Mouse (Mus musculus): ENCODE results near the gene Prg2. TPM values are rescaled to one million over a fixed set of nuclear protein-coding genes. Genes with fewer than 3 reads are reported as not detected.

The Prg2 gene
- not detected in 2 replicates for polyA plus RNA-seq (2014; fragmentation: Nextera tagmentation; extraction: Ambion mirVana)

DNA sequence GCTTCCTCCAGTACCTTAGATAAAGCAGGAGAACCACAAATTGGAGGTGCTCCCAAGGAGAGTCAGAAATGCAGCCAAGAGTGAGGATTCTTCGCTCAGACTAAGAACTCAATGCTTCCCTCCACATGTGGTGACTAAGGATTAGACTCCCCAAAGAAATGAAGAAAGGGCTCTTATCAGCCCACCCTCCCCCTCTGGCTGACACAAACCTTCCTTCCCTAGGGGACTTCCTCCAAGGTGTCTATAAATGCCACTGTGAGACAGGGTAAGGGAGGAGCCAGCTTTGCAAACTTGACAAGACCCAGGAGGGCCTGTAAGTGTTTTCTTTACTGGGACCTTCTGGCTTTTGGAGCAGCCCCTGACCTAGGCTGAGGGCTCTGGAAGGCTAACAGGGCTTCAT, at the start of gene Prg2:
Gene Prg2, plus strand, starts transcription at position 274 of the 400 bp plus-strand sequence.
- Histone ChIP-seq H3K4me3 (ENCODE audit: low read depth, low read length) (no peak within 1 kb of the TSS), H3K27me3 (replicated peaks; ENCODE audit: control insufficient read depth, insufficient read depth, low read length) (no peaks in the 10 kb centered on the region), H3K36me3 (ENCODE audit: control insufficient read depth, insufficient read depth, low read length) (no peaks in the 10 kb centered on the region), H3K9me3 (replicated peaks; ENCODE audit: control insufficient read depth, low read length) (no peaks in the 10 kb centered on the region), H3K4me1 (ENCODE audit: control insufficient read depth, insufficient read depth, low read length) (no peaks in the 10 kb centered on the region), H3K9ac (ENCODE audit: low read length) (no peak within 1 kb of the TSS), H3K4me2 (ENCODE audit: low read length) (no peak within 1 kb of the TSS), H3K27ac (ENCODE audit: low read depth, low read length) (no peak within 1 kb of the TSS)
- WGBS, result 25% methylated on average over 1 of the region's 1 CpGs
- DNase-seq (ENCODE audit: low spot score), result no peak
- no peak for ATAC-seq

DNA sequence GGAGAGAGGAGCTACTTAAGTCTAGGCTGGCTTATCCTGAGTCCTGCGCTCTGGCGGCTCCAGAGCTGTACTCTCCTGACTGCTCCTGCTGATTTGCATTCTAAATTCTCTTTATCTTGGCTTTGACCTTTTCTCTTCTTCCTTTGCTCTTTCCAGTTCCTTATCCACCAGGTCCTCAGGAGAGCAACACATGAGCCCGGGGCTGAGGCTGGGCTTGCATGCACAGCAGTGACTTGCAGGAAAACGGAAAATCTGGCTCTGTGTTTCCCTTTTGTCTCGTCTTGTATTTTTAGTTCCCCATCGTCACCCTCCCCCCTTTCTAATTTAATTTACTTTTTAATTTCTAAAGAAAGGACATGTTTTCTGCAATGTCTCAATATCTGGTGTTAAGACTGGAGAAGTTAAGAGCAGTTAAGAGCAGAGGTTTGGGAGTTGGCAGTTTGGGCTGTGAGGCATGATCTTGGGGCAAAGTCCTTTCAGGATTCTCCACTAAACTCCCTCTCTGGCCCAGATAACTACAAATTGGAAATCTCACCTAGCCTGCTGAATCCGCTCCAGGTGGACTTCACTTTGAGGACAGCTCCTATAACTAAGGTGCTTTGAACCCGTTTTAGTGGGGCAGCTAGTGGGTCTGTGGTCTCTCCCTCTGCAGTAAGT, 46.1 kb upstream of the Prg2 start:
- Histone ChIP-seq H3K27me3 (replicated peaks; ENCODE audit: control insufficient read depth, insufficient read depth, low read length) (no peaks in the 10 kb centered on the region), H3K9me3 (replicated peaks; ENCODE audit: control insufficient read depth, low read length) (no peaks in the 10 kb centered on the region), H3K4me3 (ENCODE audit: low read depth, low read length) (no peak overlapping the region), H3K4me2 (ENCODE audit: low read length) (no peak overlapping the region), H3K27ac (ENCODE audit: low read depth, low read length) (no peak overlapping the region), H3K9ac (ENCODE audit: low read length) (no peak overlapping the region), H3K36me3 (ENCODE audit: control insufficient read depth, insufficient read depth, low read length) (no peaks in the 10 kb centered on the region), H3K4me1 (ENCODE audit: control insufficient read depth, insufficient read depth, low read length) (0 out of 2 replicates have a peak, but pooled peaks cover 2% of the 10 kb centered on the region)
- DNase-seq (ENCODE audit: low spot score) (no peak), ATAC-seq (no peak)
- WGBS, result 73% methylated on average over 8 of the region's 8 CpGs

DNA sequence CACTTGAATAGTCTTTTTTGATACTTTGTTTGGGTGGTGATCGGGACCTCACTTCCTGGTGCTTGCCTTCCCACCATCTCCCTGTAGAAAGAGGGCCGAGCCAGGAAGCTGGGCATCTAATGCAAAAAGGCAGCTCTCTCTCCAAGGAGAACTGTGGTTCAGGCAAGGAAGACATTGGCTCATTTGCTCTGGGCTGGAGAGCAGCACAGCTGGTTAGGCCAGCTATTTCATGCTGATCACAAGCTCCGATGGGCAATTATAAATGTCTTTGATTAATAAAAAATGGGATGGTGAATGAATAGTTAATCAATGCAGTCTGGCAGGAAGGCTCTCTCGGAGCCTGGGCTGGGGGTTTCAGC, 45.6 kb upstream of the Prg2 start:
- H3K4me2 ChIP-seq (ENCODE audit: low read length), result no peak overlapping the region
- ATAC-seq, result no peak
- H3K9me3 ChIP-seq (replicated peaks; ENCODE audit: control insufficient read depth, low read length), result no peaks in the 10 kb centered on the region
- H3K36me3 ChIP-seq (ENCODE audit: control insufficient read depth, insufficient read depth, low read length), result no peaks in the 10 kb centered on the region
- peak; percentile 19 for DNase-seq (ENCODE audit: low spot score)
- WGBS, result 28% methylated on average over 4 of the region's 4 CpGs
- H3K4me1 ChIP-seq (ENCODE audit: control insufficient read depth, insufficient read depth, low read length), result 0 out of 2 replicates have a peak, but pooled peaks cover 2% of the 10 kb centered on the region
- H3K9ac ChIP-seq (ENCODE audit: low read length), result no peak overlapping the region
- no peaks in the 10 kb centered on the region for H3K27me3 ChIP-seq (replicated peaks; ENCODE audit: control insufficient read depth, insufficient read depth, low read length)
- no peak overlapping the region for H3K27ac ChIP-seq (ENCODE audit: low read depth, low read length)
- H3K4me3 ChIP-seq (ENCODE audit: low read depth, low read length), result no peak overlapping the region

DNA sequence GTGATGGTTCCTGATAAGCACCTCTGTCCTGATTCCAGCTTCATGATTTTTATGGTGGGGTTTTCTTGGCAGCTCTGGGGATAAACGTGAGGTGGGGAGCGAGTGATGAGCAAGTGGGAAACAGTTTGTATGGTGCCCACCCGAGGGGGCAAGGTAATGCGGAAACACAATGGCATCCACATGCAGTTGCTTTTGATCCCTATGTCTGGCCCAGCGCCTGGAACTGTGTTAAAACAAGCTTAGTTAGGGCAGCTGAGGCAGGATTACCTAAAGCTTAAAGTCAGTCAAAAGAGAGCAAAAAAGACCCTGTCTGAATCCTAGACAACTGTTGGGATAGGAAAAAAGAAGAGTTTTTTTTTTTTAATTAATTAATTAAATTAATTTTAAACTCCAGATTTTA, 45.2 kb upstream of the Prg2 start:
- Histone ChIP-seq H3K4me3 (ENCODE audit: low read depth, low read length) (no peak overlapping the region), H3K9me3 (replicated peaks; ENCODE audit: control insufficient read depth, low read length) (no peaks in the 10 kb centered on the region), H3K27ac (ENCODE audit: low read depth, low read length) (no peak overlapping the region), H3K36me3 (ENCODE audit: control insufficient read depth, insufficient read depth, low read length) (no peaks in the 10 kb centered on the region), H3K4me2 (ENCODE audit: low read length) (no peak overlapping the region), H3K9ac (ENCODE audit: low read length) (no peak overlapping the region), H3K4me1 (ENCODE audit: control insufficient read depth, insufficient read depth, low read length) (0 out of 2 replicates have a peak, but pooled peaks cover 2% of the 10 kb centered on the region), H3K27me3 (replicated peaks; ENCODE audit: control insufficient read depth, insufficient read depth, low read length) (no peaks in the 10 kb centered on the region)
- peak; percentile 43; the same call in 1 of the 2 replicates for ATAC-seq
- DNase-seq (ENCODE audit: low spot score), result peak; percentile 55
- WGBS, result 34% methylated on average over 5 of the region's 5 CpGs

DNA sequence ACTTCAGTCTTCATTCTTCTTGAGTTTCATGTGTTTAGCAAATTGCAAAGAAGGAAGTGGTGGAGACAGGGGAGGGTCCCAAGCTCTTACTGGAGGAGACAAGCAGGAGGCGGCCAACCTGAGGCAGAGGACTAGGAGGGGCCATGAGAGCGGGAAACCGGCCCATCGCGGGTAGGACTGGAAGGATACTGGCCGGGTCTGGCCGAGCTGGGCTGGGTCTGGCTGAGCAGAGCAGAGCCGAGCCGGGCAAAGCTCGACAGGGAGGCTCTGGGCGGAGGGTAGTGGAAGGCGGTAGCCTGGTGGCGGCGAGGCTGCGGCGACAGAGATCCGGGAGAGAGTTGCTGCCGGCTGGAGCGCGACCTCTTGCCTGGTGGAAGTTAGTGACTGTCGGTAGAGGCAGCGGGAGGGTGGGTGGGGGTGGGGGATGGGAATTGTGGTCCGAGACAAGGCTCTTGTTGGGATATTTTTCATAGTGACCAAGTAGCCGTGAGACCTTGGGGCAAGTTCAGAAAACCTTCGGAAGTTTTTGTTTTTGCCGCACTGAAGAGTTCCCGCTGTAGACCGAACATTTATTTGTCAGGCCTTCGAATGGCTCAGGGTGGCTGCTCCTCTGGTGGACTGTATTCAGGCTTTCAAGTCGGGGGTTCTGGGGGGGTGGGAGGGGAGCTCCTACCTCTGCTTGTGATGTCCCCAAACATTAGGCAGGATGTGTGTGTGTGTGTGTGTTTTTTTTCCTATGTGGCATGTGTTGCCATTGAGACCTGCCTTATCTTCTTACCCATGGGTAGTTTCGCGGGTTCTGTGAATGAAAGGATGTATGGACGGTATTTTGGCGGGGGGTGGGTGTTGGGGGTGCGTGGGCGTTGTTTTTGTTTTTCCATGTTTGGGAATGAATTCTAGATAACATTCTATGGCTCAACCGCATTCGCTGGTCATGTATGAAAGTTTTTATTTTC, 43.5 kb upstream of the Prg2 start, which contains the start of gene Slc43a3:
Gene Slc43a3, plus strand, starts transcription at position 106 of the 956 bp plus-strand sequence.
- H3K27me3 ChIP-seq (replicated peaks; ENCODE audit: control insufficient read depth, insufficient read depth, low read length), result no peaks in the 10 kb centered on the region
- peak; percentile 26 for DNase-seq (ENCODE audit: low spot score)
- H3K9me3 ChIP-seq (replicated peaks; ENCODE audit: control insufficient read depth, low read length), result no peaks in the 10 kb centered on the region

DNA sequence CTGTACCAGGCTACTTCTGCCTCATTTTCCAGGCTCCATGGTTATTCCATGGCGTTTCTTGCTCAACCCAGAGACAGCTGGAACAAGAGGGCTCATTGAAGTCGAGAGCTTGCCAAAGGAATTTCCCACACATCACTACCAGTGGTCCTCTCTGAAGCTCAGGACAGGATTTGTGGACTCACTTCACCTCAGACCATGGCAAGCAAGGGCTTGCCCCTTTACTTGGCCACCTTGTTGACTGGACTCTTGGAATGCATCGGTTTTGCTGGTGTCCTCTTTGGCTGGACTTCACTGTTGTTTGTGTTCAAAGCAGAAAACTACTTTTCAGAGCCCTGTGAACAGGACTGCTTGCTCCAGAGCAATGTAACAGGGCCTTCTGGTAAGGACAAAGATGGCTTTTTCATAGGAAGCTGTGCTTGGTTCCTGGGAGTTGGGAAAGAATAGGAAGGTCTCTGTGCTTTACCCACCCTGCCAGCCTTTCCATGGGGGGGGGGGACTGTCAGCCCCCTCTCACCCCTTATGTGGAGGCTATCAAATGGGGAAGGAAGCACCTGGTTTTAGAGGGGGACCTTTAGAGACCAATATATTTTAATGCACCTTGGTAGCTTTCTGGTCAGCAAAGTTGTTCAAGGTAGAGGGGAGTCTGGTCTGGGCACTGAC, 42.6 kb upstream of the Prg2 start:
- peak overlapping the region; percentile 43; the same call in 1 of the 2 replicates for H3K4me2 ChIP-seq (ENCODE audit: low read length)
- H3K9ac ChIP-seq (ENCODE audit: low read length), result no peak overlapping the region
- no peak overlapping the region for H3K27ac ChIP-seq (ENCODE audit: low read depth, low read length)
- no peaks in the 10 kb centered on the region for H3K9me3 ChIP-seq (replicated peaks; ENCODE audit: control insufficient read depth, low read length)
- H3K4me3 ChIP-seq (ENCODE audit: low read depth, low read length), result no peak overlapping the region
- ATAC-seq (no peak), DNase-seq (ENCODE audit: low spot score) (no peak)
- no peaks in the 10 kb centered on the region for H3K36me3 ChIP-seq (ENCODE audit: control insufficient read depth, insufficient read depth, low read length)
- 0 out of 2 replicates have a peak, but pooled peaks cover 2% of the 10 kb centered on the region for H3K4me1 ChIP-seq (ENCODE audit: control insufficient read depth, insufficient read depth, low read length)
- WGBS, result 80% methylated on average over 3 of the region's 3 CpGs
- no peaks in the 10 kb centered on the region for H3K27me3 ChIP-seq (replicated peaks; ENCODE audit: control insufficient read depth, insufficient read depth, low read length)

More for the DNA sequence above, 43.5 kb upstream of the Prg2 start, which contains the start of gene Slc43a3:
- Histone ChIP-seq H3K27ac (ENCODE audit: low read depth, low read length) (no peak within 1 kb of the TSS), H3K36me3 (ENCODE audit: control insufficient read depth, insufficient read depth, low read length) (no peaks in the 10 kb centered on the region), H3K4me2 (ENCODE audit: low read length) (peak within 1 kb of the TSS; percentile 43), H3K4me3 (ENCODE audit: low read depth, low read length) (0 out of 2 replicates have a peak within 1 kb of the TSS, but pooled peaks have one; percentile 13), H3K9ac (ENCODE audit: low read length) (peak within 1 kb of the TSS; percentile 46; the same call in 1 of the 2 replicates), H3K4me1 (ENCODE audit: control insufficient read depth, insufficient read depth, low read length) (0 out of 2 replicates have a peak, but pooled peaks cover 2% of the 10 kb centered on the region)
- ATAC-seq, result peak; percentile 80
- 29% methylated on average over 38 of the region's 38 CpGs for WGBS

DNA sequence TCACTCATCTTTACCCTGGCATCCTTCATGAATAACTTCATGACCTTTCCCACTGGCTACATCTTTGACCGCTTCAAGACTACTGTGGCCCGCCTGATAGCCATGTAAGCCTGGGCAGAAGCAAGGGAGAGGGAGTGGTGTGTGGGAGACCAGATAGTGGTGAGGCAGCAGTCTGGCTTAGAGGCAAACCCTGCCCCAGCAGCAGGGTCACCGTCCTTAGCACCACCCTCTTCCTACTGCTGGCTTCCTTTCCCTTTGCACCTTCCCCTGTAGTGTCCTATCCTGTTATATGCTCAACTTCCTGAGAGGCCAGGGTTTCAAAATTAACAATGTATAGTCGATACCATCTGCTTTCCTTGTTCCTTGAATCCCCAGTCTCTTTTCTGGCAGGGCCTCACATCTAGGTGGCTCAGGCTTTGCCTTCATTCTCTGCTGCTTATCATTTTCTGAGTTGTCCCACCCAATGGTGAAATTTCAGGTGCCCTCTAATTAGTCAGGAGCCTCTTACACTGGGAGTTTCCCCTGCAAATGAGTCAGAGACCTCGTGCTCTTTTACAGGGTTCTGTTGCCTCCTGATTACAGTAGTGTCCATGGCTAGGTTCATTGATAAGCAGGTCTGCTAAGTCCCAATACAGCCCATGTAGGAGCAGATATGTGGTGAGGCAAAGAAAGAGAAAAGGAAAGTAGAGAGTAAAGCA, 41.9 kb upstream of the Prg2 start:
- H3K9me3 ChIP-seq (replicated peaks; ENCODE audit: control insufficient read depth, low read length), result no peaks in the 10 kb centered on the region
- no peak overlapping the region for H3K4me2 ChIP-seq (ENCODE audit: low read length)
- 0 out of 2 replicates have a peak, but pooled peaks cover 2% of the 10 kb centered on the region for H3K4me1 ChIP-seq (ENCODE audit: control insufficient read depth, insufficient read depth, low read length)
- H3K27me3 ChIP-seq (replicated peaks; ENCODE audit: control insufficient read depth, insufficient read depth, low read length), result no peaks in the 10 kb centered on the region
- no peak for ATAC-seq
- 89% methylated on average over 5 of the region's 5 CpGs for WGBS
- no peak for DNase-seq (ENCODE audit: low spot score)
- H3K9ac ChIP-seq (ENCODE audit: low read length), result no peak overlapping the region
- H3K27ac ChIP-seq (ENCODE audit: low read depth, low read length), result no peak overlapping the region
- no peak overlapping the region for H3K4me3 ChIP-seq (ENCODE audit: low read depth, low read length)
- H3K36me3 ChIP-seq (ENCODE audit: control insufficient read depth, insufficient read depth, low read length), result no peaks in the 10 kb centered on the region

DNA sequence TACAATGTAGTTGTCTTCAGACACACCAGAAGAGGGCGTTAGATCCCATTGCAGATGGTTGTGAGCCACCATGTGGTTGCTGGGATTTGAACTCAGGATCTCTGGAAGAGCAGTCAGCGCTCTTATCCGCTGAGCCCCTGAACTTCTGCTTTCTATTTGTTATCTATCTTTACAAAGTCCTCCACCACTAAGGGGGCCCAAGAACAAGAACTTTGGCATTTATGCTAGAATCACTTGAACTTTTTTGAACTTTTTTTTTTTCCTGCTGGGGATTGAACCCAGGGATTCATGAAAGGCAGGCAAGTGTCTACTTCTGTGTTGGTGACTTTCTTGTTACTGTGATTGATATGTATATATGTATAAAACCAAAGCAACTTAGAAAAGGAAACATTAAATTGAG, 41.0 kb upstream of the Prg2 start:
- no peak overlapping the region for H3K9ac ChIP-seq (ENCODE audit: low read length)
- no peak for ATAC-seq
- H3K4me1 ChIP-seq (ENCODE audit: control insufficient read depth, insufficient read depth, low read length), result 0 out of 2 replicates have a peak, but pooled peaks cover 2% of the 10 kb centered on the region
- H3K27ac ChIP-seq (ENCODE audit: low read depth, low read length), result no peak overlapping the region
- H3K36me3 ChIP-seq (ENCODE audit: control insufficient read depth, insufficient read depth, low read length), result no peaks in the 10 kb centered on the region
- H3K4me3 ChIP-seq (ENCODE audit: low read depth, low read length), result no peak overlapping the region
- H3K9me3 ChIP-seq (replicated peaks; ENCODE audit: control insufficient read depth, low read length), result no peaks in the 10 kb centered on the region
- no peaks in the 10 kb centered on the region for H3K27me3 ChIP-seq (replicated peaks; ENCODE audit: control insufficient read depth, insufficient read depth, low read length)
- 94% methylated on average over 3 of the region's 3 CpGs for whole genome bisulfite sequencing
- H3K4me2 ChIP-seq (ENCODE audit: low read length), result no peak overlapping the region
- DNase-seq (ENCODE audit: low spot score), result no peak

Data from forebrain, embryonic 14.5 days (tissue).